Mouse (Mus musculus): ENCODE measurements around the gene Cel.

Cel gene

DNA sequence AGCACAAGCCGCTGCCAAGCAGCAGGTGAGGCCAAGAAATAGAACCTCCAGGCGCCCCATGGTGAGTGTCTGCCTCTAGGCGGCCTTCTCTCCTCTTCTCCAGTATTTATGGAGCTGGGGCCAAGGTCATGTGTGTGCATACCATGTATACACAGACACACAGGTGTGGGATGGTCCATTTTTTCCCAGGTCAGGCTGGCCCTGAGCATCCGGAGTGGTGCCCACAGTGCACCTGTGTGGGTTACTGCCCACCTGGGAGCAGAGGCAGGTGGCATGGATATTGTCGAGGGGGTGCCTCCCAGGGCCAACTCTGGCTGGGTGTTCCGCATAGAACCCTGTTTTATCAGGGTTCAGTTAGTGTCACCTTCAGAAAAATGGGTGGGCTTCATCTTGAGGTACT is at the start of gene Cel:
TSS of gene Cel (minus strand) at position 101 of the 400 bp plus-strand sequence.
- no peak for DNase-seq (ENCODE audit: low spot score in 2 of 2)

DNA sequence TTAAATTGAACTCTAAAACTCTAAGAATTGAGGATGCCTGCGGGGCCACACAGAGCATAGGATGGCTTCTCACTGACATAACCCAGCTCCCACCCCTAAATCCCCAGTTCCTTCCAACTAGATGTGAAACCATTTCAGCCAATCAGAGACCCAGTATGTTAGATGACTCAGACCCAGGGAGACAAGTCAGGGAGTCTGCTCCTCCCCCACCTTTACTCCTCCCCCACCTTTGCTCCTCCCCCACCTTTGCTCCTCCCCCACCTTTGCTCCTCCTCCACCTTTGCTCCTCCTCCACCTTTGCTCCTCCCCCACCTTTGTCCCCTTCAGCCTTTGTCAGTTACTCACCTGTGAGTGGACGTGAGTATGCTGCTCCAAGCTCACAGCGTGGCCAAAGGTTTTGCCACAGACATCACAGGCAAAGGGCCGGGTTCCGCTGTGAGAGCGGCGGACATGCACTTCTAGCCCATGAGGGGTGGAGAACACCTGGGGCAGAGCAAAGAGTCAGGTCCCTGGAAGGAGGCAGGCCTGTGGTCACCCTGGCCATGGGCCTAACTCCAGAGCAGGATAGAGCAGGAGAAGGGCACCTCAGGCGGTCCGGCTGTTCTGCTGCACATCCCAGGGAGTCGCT is 49.3 kb upstream of the Cel start:
- DNase-seq (ENCODE audit: low spot score in 2 of 2), result no peak

DNA sequence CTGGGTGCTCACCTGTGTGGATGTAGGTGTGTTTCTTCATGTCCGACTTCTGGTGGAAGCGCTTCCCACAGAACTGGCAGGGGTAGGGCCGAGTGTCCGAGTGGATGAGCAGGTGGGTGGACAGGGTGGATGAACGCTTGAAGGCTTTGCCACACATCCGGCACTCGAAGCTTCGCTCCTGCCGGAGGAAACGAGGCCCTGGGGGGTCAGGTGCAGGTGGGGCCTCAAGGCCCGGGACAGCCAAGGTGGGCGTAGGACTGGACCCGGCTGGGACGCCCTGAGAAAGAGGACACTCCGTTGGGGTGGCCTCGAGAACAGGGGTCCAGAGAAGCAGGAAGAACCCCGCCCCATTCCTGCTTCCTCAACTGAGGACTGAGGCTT is 48.2 kb upstream of the Cel start:
- DNase-seq (ENCODE audit: low spot score in 2 of 2), result no peak

DNA sequence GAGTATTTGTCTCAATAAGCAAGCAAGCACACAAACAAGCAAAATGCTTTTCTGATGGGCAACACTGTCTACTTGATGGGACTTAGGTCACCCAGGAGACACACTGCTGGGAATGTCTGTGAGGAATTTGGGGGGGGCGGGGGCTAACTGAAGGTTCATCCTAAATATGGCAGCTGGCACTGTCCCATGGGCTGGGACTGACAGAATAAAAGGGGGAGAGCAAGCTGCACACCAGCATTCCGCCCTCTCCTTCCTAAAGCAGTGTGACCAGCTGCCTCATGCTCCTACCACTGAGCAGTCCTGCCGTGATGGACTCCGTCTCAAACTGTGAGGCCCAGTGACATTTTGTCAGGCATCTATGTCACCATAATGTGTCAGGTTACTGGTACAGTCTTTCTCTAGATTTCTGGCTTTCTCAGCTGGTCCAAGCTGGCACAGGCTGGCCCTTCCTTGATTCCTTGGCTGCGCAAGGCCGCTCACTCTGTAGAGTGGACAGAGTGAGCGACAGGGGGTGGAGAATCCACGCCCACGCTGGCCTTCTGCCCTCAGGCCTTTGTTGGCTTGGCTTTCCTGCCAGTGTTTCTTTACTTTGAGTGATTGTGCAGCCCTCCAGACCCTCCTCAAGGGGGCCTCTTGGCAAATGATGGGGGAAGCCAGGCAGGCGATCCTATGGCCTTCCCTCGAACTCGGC is 47.7 kb upstream of the Cel start:
- no peak for DNase-seq (ENCODE audit: low spot score in 2 of 2)

DNA sequence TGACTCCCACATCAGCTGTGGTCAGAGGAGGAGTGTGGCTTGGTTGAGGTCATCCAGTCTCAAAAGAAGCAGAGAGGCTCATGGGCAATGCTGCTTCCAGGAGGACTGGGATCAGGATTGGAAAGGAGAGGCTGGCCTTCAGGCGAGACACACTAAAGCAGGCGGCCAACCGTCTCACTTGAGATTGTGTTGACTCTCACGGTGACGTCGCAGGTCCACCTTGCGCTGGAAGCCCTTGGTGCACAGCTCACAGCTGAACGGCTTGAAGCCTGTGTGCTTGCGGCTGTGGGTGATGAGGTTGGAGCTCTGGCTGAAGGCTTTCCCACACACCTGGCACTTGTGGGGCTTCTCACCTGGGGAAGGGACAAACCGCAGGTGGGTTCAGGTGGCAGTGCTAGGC is 46.6 kb upstream of the Cel start:
- DNase-seq (ENCODE audit: low spot score in 2 of 2), result no peak

DNA sequence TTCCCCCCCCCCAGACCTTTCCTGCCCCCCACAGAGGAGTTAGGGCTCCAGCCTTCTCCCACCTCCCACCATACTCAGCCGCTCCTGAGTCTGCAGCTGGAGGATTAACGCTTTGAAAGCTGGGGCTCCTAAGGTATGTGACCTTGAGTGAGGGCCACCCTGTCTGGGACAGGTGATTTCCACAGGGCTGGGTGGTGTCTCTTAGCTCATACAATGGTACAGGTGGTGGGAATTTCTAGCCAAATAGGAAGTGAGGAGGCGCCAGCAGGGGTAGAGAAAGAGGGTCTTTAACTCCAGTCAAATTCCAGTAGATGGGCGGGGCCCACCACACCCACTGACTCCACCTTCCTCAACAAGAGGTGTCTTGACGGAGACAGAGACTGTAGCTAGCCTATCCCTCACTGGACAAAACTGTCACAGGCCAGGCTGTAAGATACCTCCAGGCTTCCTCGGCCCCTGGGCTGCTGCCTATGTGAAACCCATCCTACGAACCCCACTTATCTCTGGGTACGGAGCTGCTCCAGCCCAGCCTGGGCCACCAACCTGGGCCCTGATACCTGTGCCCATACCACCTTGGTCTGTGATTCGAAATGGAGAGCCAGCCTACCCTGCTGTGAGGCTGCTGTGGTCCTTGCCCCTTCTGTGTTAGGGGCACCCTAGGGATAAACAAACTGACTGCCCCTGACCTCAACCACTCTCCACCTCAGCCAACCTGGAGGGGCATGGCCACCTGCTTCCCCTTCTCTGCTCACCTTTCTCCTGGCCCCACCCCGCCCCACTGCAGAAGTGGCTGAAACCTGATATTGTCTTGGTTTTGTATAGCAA is 44.4 kb upstream of the Cel start:
- DNase-seq (ENCODE audit: low spot score in 2 of 2), result no peak

DNA sequence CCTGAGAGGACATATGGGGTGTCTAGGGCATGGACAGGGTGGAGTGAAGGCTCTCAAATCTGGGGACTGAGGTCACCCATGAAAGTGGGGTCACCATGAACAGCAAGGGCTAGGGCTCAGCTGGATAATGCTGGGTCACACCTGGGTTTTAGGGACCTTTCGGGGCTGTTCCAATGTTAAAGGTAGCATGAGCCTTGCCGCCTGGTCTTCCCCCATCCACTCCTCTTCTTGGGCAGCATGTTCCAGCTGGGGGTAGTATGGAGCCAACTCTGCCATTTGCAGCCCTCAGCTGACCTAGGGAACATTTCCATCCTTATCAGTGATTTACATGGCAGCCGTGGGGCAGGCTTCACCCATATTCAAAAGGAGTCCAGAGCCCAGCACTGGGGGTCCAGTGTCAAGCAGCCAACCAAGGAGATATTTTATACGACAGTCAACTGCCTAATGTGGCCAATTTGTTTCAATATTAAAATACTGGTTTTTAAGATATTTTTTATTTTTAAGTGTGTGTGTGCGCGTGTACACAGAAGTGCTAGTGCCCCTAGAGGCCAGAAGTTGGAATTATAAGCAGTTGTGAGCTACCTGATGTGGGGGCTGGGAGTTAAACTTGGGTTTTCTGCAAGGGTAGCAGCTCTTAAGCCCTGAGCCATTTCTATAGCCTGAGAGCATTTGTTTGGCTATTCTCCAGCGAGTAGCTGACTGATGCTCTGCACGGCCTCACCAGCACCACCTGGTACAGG is 43.6 kb upstream of the Cel start:
- DNase-seq (ENCODE audit: low spot score in 2 of 2), result no peak

DNA sequence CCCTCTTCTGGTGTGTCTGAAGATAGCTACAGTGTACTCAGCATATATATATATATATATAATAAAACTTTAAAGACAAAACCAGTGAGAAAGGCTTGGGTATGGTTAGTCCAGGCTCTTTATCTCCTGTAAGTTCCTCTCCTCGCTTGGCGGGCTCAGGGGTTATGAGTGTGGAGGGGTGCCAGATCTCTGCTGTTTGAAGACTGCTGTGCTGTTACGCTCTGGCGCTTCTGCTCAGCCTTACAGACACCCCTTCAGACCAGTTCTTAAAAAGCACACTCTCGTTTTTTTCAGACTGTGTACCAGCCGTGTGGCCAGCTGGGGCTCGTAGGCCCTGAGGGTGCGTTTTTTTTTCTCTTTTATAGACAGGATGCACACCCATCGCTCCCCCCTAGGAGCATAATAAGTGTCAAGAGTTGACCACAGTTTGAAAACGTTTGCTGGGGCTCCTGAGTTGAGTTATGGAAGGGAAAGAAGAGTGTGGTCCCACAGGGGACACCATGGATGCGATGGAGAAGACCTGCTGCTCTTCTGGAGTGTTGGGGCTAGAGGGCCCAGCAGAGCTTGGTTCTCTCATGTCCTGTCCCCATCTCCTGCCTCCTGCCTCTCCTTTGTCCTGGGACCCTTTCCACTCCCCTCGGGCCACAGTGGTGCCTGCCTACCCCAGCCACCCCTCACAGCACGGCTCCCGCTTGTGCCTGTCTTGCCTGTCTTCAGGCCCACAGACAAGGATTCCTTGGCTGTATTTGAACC is 42.8 kb upstream of the Cel start:
- DNase-seq (ENCODE audit: low spot score in 2 of 2), result no peak

DNA sequence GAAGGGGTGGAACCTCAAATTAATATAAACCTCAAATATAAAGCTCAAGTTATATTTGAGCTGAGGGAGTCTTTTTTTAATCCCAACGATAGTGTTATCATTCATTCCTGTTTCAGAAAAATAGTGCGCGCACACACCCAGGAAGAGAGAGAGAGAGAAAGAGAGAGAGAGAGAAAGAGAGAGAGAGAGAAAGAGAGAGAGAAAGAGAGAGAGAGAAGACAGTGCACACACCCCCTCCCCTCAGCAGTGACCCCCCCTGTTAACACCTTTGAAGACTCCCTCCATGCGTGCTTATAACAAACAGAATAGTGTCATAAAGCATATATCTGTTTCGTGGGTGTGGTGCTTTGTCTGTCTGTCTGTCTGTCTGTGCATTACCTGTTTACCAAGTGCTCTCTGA is 40.3 kb upstream of the Cel start:
- DNase-seq (ENCODE audit: low spot score in 2 of 2), result no peak

DNA sequence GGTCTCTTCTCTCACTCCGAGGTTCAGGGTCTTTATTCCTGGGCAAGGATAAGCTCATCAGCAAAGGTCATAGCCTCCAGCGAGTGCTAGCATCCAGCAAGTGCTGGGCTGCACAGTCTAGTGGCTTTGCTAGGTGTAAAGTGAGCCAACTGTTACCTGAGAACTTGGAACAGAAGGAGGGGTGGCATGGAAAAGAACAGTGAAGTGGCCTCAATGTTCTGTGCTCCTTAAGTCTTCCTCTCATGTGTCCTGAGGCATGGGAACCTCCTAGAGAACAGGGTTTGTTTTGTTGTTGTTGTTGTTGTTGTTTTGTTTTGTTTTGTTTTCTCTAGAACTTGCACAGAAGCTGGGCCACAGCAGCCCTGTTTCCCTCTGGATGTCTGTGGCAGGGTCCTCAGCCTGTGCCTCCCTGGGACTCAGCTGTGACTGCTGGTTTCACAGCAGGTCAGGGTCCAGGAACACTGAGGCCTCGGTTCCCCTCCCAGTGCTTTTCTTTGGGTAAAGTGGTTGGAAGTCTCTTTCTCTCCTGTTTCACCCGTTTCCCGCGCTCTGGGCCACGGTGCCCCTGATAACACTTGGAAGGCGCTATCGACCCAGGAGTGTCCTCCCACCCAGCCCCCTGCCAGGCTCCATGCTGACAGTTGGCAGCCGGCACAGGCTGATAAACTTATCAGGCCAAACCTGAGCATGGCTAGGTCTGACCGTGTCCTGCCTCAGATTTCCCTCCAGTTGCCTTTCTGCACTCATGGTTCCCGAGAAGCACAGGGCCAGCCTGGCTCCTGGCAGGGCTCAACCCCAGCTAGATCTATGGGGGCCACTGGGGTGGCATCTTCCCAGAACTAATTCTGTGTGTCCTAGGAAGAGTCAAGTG is 38.8 kb upstream of the Cel start:
- DNase-seq (ENCODE audit: low spot score in 2 of 2), result no peak

DNA sequence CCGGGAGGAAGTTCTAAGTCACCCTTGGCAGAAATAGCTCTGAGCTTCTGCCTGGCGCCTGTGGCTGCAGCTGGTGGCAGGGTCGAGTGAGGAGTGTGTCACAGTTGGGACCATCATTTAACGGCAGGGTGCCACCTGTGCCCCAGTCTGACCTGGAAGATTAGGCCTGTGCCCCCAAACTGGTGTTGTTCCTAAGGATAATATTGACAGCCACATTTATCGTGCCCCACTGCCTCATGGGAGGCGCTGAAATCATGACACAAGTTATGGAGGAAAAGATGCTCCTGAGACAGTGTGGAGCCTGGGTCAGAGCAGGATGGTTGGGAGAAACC is 36.3 kb upstream of the Cel start:
- no peak for DNase-seq (ENCODE audit: low spot score in 2 of 2)

DNA sequence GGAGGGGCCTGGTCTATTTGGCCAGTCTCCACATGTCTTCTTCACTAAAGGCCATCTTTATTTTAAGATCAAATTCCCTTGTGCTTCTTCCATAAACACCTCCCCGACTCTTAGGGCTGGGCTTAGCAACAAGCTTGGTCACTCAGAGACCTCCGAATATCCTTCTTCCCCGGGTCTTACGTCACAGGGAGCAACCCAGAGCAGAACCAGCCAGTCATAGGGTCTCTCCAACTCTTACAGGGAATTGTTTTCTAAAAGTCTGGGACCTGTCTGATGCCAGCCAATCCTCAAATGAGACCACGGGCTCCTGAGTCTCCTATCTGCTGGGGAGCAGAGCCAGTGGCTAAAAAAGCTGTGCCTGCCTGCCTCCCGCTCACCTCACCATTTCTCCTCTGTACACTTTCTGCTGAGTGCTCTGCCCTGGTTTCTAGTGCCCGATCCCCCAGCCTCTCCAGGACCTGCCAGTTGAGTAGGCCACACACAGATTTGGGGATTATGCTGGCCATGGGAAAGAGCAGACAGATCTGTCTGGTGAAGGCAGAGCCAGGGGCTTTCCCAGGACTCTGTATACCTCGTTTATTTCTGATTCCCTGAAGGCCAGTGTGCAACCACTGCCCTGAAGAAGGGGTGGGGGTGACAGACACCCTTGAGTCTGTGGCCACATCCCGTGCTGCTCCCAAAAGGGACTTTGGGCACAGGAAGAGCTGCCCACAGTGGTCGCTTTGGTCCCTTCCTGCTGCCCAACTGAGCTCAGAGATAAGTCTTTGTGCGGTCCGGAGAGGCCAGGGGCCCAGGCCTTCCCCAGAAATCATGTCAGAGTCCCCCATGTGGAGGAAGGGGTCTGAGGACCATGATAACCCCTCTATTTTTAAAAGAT is 35.7 kb upstream of the Cel start:
- no peak for DNase-seq (ENCODE audit: low spot score in 2 of 2)

DNA sequence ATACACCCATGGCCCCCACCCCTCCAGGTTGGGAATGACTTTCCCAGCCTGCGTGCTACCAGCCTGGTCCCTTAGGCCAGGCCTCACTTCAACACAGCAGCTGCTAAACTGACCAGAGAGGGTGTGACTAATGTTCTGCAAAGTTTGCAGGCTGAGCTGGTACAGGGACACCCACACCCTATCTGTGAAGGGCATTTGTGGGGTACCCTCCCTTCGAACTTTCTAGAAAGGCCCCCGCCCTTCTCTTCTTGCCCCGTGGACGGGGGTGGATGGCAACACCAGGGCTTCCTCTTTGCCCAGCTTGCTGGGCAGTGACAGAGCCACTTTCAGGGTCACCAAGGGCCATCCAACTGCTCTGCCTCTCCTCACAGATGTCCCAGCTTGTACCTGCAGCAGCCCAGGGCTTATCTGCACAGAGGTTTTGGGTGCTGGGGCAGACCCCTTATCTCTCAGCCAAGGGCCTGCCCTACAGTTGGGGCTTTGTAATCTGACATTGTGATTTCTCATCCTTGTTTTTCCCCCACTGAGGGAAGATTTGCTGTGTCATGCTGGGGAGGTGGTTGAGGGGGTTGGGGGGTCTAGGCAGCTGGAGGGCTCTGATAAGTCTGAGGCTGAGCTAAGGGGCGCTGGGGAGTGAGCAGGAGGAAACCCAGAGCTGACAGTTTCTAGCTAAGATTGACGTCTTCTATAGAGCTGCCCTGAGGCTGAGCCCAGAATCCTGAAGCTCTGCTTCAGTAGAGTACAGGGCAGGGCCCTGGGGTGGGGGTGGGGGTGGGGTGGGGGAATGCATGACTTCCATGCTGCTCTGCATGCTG is 34.7 kb upstream of the Cel start:
- DNase-seq (ENCODE audit: low spot score in 2 of 2), result no peak

DNA sequence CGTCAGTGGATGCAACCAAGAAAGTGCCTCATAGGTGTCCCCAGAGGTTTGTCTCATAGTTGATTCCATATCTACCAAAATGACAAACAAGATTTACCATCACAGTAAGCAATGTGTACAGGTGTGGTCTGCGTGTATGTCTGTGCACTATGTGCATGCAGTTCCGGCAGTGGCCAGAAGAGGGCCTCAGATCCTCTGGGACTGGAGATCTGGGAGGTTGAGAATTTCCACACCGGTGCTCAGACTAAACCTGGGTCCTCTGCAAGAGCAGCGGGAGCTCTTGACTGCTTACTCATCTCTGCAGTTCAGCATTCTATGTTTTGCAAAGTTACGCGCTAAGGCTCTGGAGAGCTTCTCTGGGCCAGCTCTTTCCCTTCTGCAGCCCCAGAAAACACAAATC is 33.8 kb upstream of the Cel start:
- no peak for DNase-seq (ENCODE audit: low spot score in 2 of 2)

DNA sequence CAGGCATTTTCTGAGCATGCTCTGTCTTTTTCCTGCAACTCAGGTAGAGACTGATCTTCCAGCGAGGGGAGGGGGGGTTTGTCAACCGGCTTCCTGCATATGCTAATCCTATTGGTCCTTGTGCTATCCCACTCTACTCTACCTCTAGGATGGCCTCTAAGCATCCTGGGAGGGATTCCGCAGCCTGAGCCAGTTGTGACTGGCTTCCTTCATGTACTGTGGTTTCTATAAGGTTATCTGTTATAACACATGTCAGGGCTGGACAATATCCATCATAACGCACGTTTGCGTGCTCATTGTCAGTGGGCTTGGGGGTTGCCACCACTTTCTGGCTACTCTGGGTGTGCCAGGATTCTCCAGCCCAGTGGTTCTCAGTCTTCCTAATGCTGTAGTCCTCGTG is 32.8 kb upstream of the Cel start:
- no peak for DNase-seq (ENCODE audit: low spot score in 2 of 2)

DNA sequence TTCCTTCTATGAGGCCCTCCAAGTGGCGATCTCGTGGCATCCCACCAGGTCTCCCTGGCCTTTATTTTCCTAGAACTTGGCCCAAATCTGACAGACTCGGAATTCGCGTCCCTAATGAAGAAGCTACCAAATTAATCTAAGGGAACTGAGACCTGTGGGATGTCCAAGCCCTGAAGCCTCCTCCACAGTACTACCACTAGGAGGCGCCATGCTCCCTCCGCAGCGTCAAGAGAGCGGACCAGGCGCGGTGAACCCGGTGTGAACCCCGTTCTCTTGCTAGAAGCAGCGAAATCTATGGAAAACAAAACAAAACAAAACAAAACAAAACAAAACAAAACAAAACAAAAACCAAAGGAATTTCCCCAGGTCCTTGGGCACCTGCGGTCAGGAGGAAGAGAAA is 29.6 kb upstream of the Cel start:
- DNase-seq (ENCODE audit: low spot score in 2 of 2), result peak in 1 of 2 experiments; percentile 76

DNA sequence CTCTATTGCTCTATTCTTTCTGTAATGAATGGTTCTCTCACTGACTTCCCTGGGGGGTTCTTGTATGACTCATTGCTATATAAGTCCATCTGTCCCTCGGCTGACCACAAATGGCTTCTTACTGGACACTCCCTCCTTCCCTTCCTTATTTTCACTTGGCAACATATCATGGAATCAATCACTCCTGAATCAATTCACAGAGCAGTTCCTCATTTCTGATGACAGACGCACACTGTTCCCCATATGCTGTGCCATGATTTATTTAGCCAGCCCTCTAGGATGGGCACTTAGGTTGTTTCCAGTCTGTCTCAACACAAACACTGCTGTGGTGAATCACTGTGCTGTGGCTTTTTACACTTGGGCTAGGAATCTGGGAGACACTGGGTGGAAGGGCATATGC is 28.3 kb upstream of the Cel start:
- no peak for DNase-seq (ENCODE audit: low spot score in 2 of 2)

DNA sequence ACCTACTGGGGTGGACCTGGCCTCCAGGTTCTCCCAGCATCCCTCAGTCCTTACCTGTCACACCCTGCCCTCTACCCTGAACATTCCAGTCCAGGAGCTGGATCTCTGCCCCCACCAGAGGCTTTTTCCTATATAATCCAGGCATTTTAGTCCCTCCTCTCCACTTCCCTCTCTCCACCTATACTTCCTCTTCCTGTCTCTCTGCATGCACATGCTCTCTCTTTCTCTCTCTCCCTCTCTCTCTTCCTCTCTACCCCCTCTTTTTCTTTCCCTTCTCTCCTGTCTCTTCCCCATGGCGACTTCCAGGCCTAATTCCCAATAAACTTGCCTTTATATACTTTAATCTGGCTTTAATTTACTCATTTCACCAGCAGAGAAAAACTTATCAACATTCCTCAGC is 25.4 kb upstream of the Cel start:
- DNase-seq (ENCODE audit: low spot score in 2 of 2), result no peak

DNA sequence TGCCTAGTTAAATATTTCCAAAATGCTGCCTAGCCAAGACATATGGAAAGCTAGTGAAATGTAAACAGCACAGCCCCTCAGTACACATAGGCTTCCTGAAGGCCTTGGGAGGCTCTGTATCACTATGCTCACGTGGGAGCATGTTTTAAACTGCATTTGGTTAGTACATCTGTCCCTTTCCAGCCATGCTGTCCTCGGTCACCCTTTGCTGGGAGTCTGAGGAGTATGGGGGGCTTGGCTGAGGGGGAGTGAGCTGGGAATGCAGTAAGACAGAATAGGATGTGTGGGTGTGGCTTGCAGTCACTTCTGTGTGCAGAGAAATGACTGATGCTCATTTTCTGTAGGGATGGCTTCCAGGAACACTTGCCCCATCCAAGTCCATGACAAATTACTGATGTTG is 22.5 kb upstream of the Cel start:
- no peak for DNase-seq (ENCODE audit: low spot score in 2 of 2)
